Mouse (Mus musculus) ES-E14 (cell line): ENCODE data around the gene Emsy.

Source experiments
- CHD2 ChIP-seq: IDR thresholded peaks from 2 replicates; pipeline ENCODE4 v1.6.1; 2014; ENCODE audit warnings: mild to moderate bottlenecking, low read depth, low read length, inconsistent platforms
- MAFK ChIP-seq: IDR thresholded peaks from 2 replicates; pipeline ENCODE4 v1.6.1; 2014; ENCODE audit warnings: mild to moderate bottlenecking, low read depth, low read length, inconsistent platforms; ENCODE audit not compliant: insufficient read depth
- ZC3H11A ChIP-seq: IDR thresholded peaks from 2 replicates; pipeline ENCODE4 v1.6.1; 2012; ENCODE audit warnings: low read depth, mild to moderate bottlenecking, inconsistent platforms, low read length, borderline replicate concordance
- ZNF384 ChIP-seq: IDR thresholded peaks from 2 replicates; pipeline ENCODE4 v1.6.1; 2012; ENCODE audit warnings: low read depth, low read length, inconsistent platforms

DNA sequence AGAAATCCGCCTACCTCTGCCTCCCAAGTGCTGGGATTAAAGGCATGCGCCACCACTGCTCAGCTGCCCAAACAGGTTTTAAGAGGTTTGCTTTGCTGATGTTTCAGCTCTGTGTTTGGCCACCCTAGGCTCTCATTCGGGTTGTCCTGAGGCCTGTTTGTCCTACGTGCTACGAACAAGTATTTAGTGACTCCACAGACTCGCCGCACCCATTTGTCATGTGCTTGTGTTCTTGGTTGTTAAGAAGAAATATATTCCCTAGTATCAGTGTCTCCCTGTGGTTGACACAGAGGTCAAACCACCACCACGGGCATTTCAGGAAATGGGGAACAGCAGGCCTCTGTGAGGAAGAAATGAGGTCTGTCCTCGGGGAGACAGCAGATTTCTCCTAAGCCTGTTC is 14.8 kb upstream of the Emsy start:
- TF ChIP-seq CHD2 (no peak), ZC3H11A (no peak), ZNF384 (no peak), MAFK (no peak)
